Mouse (Mus musculus): ENCODE results near the gene Fmo5.

DNA sequence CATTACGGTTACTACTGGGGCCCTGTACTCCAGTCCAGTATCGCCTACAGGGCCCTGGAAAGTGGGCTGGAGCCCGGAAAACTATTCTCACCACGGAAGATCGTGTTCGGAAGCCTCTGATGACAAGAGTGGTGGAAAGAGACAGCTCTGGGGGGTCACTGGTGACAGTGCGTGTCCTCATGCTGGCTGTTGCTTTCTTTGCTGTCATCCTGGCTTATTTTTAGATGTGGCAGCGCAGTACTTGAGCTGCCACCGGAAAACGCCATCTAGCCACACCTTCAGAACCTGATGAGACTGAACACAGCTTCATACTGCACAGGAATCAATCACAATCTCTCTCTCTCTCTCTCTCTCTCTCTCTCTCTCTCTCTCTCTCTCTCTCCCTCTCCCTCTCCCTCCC is 23.0 kb downstream of the Fmo5 start:
- TF ChIP-seq POLR2A (IDR thresholded peaks at IDR 0.05; ENCODE audit: borderline replicate concordance, extremely low read depth, low read depth, low read length) (no peak), CTCF (IDR thresholded peaks at IDR 0.05; ENCODE audit: insufficient read depth, low read length) (no peak)

All from lung, adult 2 months (tissue).